11 mouse cellular contexts compared by ENCODE assay signal in genomic region chr12:73591625-73592024, GRCm38 (mm10). TPM values are rescaled to one million over a fixed set of nuclear protein-coding genes. Genes with fewer than 3 reads are reported as not detected.
DNase-seq lines count a peak whose midpoint lies in the region; ATAC-seq and TF ChIP-seq lines count a peak whose summit lies in the region.
"Had no signal": no experiment of that assay in that cellular context is flagged by ENCODE, and none has a peak within 500 bp of the region (broad histone marks: within the 10 kb centered on the region; RNA-seq: fewer than 3 reads in every experiment).

No protein-coding gene starts in this region.

- no peak for TF ChIP-seq CTCF in cerebellum, adult 2 months (IDR thresholded peaks at IDR 0.05; ENCODE audit: borderline replicate concordance, insufficient read depth, low read depth, low read length)
- no peak for TF ChIP-seq CTCF in thymus, adult 2 months (IDR thresholded peaks at IDR 0.05; ENCODE audit: borderline replicate concordance, control insufficient read depth, extremely low read depth, insufficient read depth, low read length, poor library complexity)

- H3K4me1 ChIP-seq in lung, embryonic 16.5 days (replicated peaks; ENCODE audit: control insufficient read depth, insufficient read depth, low read length): no peaks in the 10 kb centered on the region
- no peaks in the 10 kb centered on the region for H3K4me1 ChIP-seq in cerebellum, adult 2 months (ENCODE audit: control insufficient read depth, insufficient read depth, low read length)
- peaks cover 39% of the 10 kb centered on the region for H3K4me1 ChIP-seq in thymus, adult 2 months (replicated peaks; ENCODE audit: control insufficient read depth, insufficient read depth, low read length)
- H3K4me1 ChIP-seq: midbrain, embryonic 10.5 days had no signal

- intact Hi-C loops in gastrocnemius, postnatal 14 days (cut with DNase I; ENCODE audit: low total_unique reads): no loop called here

- WGBS in lung, embryonic 16.5 days: 62% methylated on average over 7 of the region's 11 CpGs
- 51% methylated on average over 11 of the region's 11 CpGs for WGBS in cerebellum, adult 2 months
- 43% methylated on average over 11 of the region's 11 CpGs for WGBS in thymus, adult 2 months

- peak overlapping the region; percentile 59; the same call in 1 of the 2 replicates for H3K27ac ChIP-seq in lung, embryonic 16.5 days (ENCODE audit: low read length)
- no peak overlapping the region; the same call in 1 of the 2 replicates for H3K27ac ChIP-seq in cerebellum, adult 2 months (ENCODE audit: insufficient read depth, low read length)
- no peak overlapping the region for H3K27ac ChIP-seq in thymus, adult 2 months (ENCODE audit: control insufficient read depth, insufficient read depth, low read length)
- H3K27ac ChIP-seq: hindbrain, embryonic 12.5 days; midbrain, embryonic 10.5 days had no signal

- no peak for TF ChIP-seq POLR2A in cerebellum, adult 2 months (IDR thresholded peaks at IDR 0.05; ENCODE audit: borderline replicate concordance, insufficient read depth, low read length)
- TF ChIP-seq POLR2A in thymus, adult 2 months (IDR thresholded peaks at IDR 0.05; ENCODE audit: control insufficient read depth, extremely low read depth, insufficient read depth, low read length, poor library complexity): no peak

- DNase-seq in CD4-positive, CD25-positive, alpha-beta regulatory T cell, adult 2 months (ENCODE audit: low read depth, low spot score): peak; percentile 67
- DNase-seq in gastrocnemius, postnatal 14 days: peak; percentile 45
- DNase-seq in heart, postnatal 4 days: peak; percentile 75
- DNase-seq in cerebellum, adult 2 months: no peak
- DNase-seq in cerebellum, postnatal 36 days: no peak
- no peak for DNase-seq in thymus, adult 2 months
- DNase-seq: cerebellum, adult 11 months had no signal

- no peak overlapping the region for H3K4me2 ChIP-seq in lung, embryonic 16.5 days (ENCODE audit: low read depth, low read length)
- H3K4me2 ChIP-seq: hindbrain, embryonic 12.5 days had no signal

- H3K9ac ChIP-seq in lung, embryonic 16.5 days (ENCODE audit: low read length): no peak overlapping the region
- H3K9ac ChIP-seq: hindbrain, embryonic 12.5 days had no signal

- H3K36me3 ChIP-seq in lung, embryonic 16.5 days (ENCODE audit: control insufficient read depth, insufficient read depth, low read length): no peaks in the 10 kb centered on the region
- H3K36me3 ChIP-seq in thymus, adult 2 months (ENCODE audit: control insufficient read depth, insufficient read depth, low read length): no peaks in the 10 kb centered on the region
- H3K36me3 ChIP-seq: hindbrain, embryonic 12.5 days; midbrain, embryonic 10.5 days had no signal

- H3K9me3 ChIP-seq in lung, embryonic 16.5 days (ENCODE audit: control insufficient read depth, low read length): no peaks in the 10 kb centered on the region
- H3K9me3 ChIP-seq: hindbrain, embryonic 12.5 days; midbrain, embryonic 10.5 days had no signal

- H3K27me3 ChIP-seq in lung, embryonic 16.5 days (ENCODE audit: control insufficient read depth, insufficient read depth, low read depth, low read length): peaks cover 6% of the 10 kb centered on the region
- no peaks in the 10 kb centered on the region for H3K27me3 ChIP-seq in cerebellum, adult 2 months (ENCODE audit: control insufficient read depth, insufficient read depth, low read length)
- no peaks in the 10 kb centered on the region for H3K27me3 ChIP-seq in thymus, adult 2 months (ENCODE audit: control insufficient read depth, insufficient read depth, low read length)

- H3K4me3 ChIP-seq in lung, embryonic 16.5 days (ENCODE audit: low read length): no peak overlapping the region
- no peak overlapping the region for H3K4me3 ChIP-seq in cerebellum, adult 2 months (replicated peaks; ENCODE audit: insufficient read depth, low read depth, low read length)
- no peak overlapping the region for H3K4me3 ChIP-seq in thymus, adult 2 months (ENCODE audit: control insufficient read depth, insufficient read depth, low read length)
- H3K4me3 ChIP-seq: hindbrain, embryonic 12.5 days; midbrain, embryonic 10.5 days had no signal

- ATAC-seq in CD4-positive, CD25-positive, alpha-beta regulatory T cell, adult 4 months: no peak
- ATAC-seq in lung, embryonic 16.5 days (ENCODE audit: low read depth): peak; percentile 59

RNA-seq across cellular contexts. Expression of gene Prkch, which starts 7.0 kb away (rescaled TPM):
- 10 to 100 TPM; 73.0 to 76.1 TPM for polyA plus RNA-seq in CD4-positive, CD25-positive, alpha-beta regulatory T cell, adult 4 months (2017; shearing (Covaris generic))
- 10 to 100 TPM in 1 of 2 experiments, 1 to 10 TPM in 1; 9.0 to 12.5 TPM for total RNA-seq in gastrocnemius, postnatal 14 days (2021)
- total RNA-seq in heart, postnatal 4 days (2021): 10 to 100 TPM; 22.6 to 23.1 TPM
- 12.0 and 12.4 TPM in 2 replicates for polyA plus RNA-seq in lung, embryonic 16.5 days (2015; fragmentation: Nextera tagmentation; extraction: Ambion mirVana)
- 3.2 and 3.4 TPM in 2 replicates for polyA plus RNA-seq in cerebellum, adult 2 months (2012; rRNA removed)
- 43.1 and 45.5 TPM in 2 replicates for polyA plus RNA-seq in thymus, adult 2 months (2012; rRNA removed)

RNA-seq across cellular contexts. Expression of gene Tmem30b, which starts 45.4 kb away (rescaled TPM):
- polyA plus RNA-seq in CD4-positive, CD25-positive, alpha-beta regulatory T cell, adult 4 months (2017; shearing (Covaris generic)): under 1 TPM; 0.22 to 0.27 TPM
- total RNA-seq in gastrocnemius, postnatal 14 days (2021): under 1 TPM; 0.80 to 0.96 TPM
- total RNA-seq in heart, postnatal 4 days (2021): under 1 TPM; 0.31 to 0.32 TPM
- 9.2 and 10.1 TPM in 2 replicates for polyA plus RNA-seq in lung, embryonic 16.5 days (2015; fragmentation: Nextera tagmentation; extraction: Ambion mirVana)
- 0.62 and 0.97 TPM in 2 replicates for polyA plus RNA-seq in cerebellum, adult 2 months (2012; rRNA removed)
- 4.1 and 4.3 TPM in 2 replicates for polyA plus RNA-seq in thymus, adult 2 months (2012; rRNA removed)

Comparison
In these comparisons a context has a peak if more than half of its experiments do, and no peak if none do; other contexts are left out.
1. DNase-seq: peak in CD4-positive, CD25-positive, alpha-beta regulatory T cell, adult 2 months (single experiment), gastrocnemius, postnatal 14 days (single experiment) and heart, postnatal 4 days (single experiment); none in cerebellum, adult 2 months (0 of 2), cerebellum, postnatal 36 days (0 of 2) and thymus, adult 2 months (single experiment).